Mouse (Mus musculus) neutrophil, adult 65 days (primary cell): ENCODE data around the gene Dnm2. TPM values are rescaled to one million over a fixed set of nuclear protein-coding genes. Genes with fewer than 3 reads are reported as not detected.

Source experiments
- total RNA-seq: library from RNA; stranded (reverse); gene quantifications from 2 replicates; pipeline ENCODE4 v1.2.4, GENCODE M21; 2023

The Dnm2 gene
- total RNA-seq = 246 and 306 TPM in 2 replicates

GRCm38 (mm10) chr9:21424631-21425555 is at the start of gene Dnm2:
TSS of gene Dnm2 (plus strand) at chr9:21424908.

GRCm38 (mm10) chr9:21411669-21412550 is 12.8 kb upstream of the Dnm2 start, which contains the start of gene Qtrt1:
TSS of gene Qtrt1 (plus strand) at chr9:21411837.

GRCm38 (mm10) chr9:21509772-21510688 is 85.3 kb downstream of the Dnm2 start, which contains the start of gene Tmed1:
TSS of gene Tmed1 (minus strand) at chr9:21510252.

GRCm38 (mm10) chr9:21525937-21526633 is 101.4 kb downstream of the Dnm2 start, which contains the start of gene AB124611:
TSS of gene AB124611 (plus strand) at chr9:21526176.

GRCm38 (mm10) chr9:21546789-21547074 is 122.0 kb downstream of the Dnm2 start, which contains the start of gene Carm1:
TSS of gene Carm1 (plus strand) at chr9:21546894.

Other genes with a start within 250 kb of the Dnm2 start
- 22.5 and 23.8 TPM in 2 replicates for gene Keap1, start 185.5 kb upstream of the Dnm2 start, total RNA-seq
- gene S1pr5, start 176.5 kb upstream of the Dnm2 start, total RNA-seq = 0.98 and 1.0 TPM in 2 replicates
- 42.8 and 57.4 TPM in 2 replicates for gene Atg4d, start 159.6 kb upstream of the Dnm2 start, total RNA-seq
- gene Kri1, start 136.9 kb upstream of the Dnm2 start, total RNA-seq = 85.9 and 120 TPM in 2 replicates
- gene Cdkn2d, start 133.5 kb upstream of the Dnm2 start, total RNA-seq = 134 and 138 TPM in 2 replicates
- 3.1 and 4.9 TPM in 2 replicates for gene Ap1m2, start 112.6 kb upstream of the Dnm2 start, total RNA-seq
- gene Slc44a2, start 104.2 kb upstream of the Dnm2 start, total RNA-seq = 108 and 125 TPM in 2 replicates
- 44.6 and 51.6 TPM in 2 replicates for gene Ilf3, start 57.0 kb upstream of the Dnm2 start, total RNA-seq
- 26.3 and 30.6 TPM in 2 replicates for gene Qtrt1, start 13.1 kb upstream of the Dnm2 start, total RNA-seq
- gene Tmed1, start 85.3 kb downstream of the Dnm2 start, total RNA-seq = 4.2 and 5.8 TPM in 2 replicates
- gene AB124611, start 101.3 kb downstream of the Dnm2 start, total RNA-seq = 229 and 277 TPM in 2 replicates
- 23.2 and 33.9 TPM in 2 replicates for gene Carm1, start 122.0 kb downstream of the Dnm2 start, total RNA-seq
- 18.8 and 28.2 TPM in 2 replicates for gene Timm29, start 167.8 kb downstream of the Dnm2 start, total RNA-seq
- 6.8 and 7.3 TPM in 2 replicates for gene Yipf2, start 167.9 kb downstream of the Dnm2 start, total RNA-seq
- gene Smarca4, start 191.3 kb downstream of the Dnm2 start, total RNA-seq = 54.0 and 58.7 TPM in 2 replicates